Mouse (Mus musculus) embryo, embryonic 10 days (tissue): Measurements from ENCODE around the gene Nme8.

Source experiments
- DNase-seq: peaks from one replicate; pipeline ENCODE4 v3.0.0-alpha.2; 2015; ENCODE audit warnings: low spot score

Nme8 gene

DNA sequence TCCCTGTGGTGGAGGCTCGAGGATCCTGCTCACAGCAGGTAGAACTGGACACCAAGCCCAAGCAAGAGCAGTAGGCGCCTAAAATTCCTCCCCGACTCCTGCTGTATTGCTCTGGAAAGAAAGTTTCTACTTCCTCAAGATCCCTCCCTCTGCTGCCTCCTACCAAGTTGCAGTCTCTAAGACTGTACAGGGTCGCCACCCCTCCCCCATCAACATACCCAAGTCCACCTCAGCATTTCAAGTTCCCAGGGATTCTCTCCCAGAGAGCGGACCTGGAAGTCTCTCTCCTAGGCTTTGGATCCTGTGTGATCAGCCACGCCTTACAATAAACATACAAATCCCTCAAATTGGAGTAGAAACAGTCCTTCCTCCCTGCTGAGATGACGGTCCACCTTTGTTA lies at the start of gene Nme8:
TSS of gene Nme8 (minus strand) at position 5 of the 400 bp plus-strand sequence.
- no peak for DNase-seq

DNA sequence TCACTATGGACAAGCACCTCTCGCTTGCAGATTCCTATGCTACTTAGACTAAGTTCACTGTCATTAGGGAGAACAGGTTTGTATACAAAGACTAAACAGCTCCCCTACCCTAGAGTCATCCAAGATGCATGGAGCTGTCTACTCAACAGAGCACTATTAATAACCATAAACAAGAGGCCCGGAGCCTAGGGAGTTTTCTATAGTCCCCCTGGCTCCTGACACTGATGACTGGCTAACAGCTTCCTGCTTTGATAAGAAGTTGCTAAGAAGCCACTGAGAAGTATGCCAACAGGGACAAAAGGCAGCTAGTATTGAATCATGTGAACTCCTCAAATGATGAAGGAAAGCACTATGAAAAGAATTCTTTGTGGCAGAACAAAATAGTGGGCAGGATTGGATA lies 48.1 kb upstream of the Nme8 start:
- no peak for DNase-seq

DNA sequence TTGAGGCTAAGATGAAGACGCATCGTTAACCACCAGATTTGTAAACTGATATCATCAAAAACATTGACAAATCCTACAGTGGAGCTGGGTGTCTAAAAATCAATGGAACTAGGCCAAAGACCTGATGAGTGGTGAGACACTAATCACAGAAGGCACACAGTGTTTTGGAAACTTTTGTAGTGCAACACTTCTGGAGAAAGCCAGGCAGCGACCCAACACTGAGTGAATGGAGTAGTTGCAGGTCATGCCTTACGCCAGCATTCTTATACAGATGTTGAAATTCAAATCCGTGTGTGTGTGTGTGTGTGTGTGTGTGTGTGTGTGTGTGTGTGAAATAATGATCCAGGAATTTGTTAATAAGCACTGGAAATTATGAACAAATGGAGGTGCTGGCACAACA lies 46.9 kb upstream of the Nme8 start:
- DNase-seq: no peak

DNA sequence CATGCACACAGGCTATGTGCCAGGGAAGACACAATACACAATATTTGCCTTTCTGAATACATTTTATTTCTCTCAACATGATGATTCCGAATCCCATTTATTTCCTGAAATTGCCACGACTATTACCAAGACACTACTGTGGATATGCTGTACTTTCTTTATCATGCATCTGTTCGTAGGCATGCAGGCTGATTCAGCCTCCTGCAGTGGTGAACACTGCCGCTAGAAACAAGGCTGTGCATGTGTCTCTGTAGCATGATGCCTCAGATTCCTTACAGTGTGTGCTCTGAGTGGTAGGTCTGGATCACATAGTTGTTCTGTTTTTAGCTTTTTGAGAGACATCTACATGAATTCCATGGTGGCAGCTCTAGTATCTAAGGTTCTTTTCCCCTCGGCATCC lies 37.0 kb upstream of the Nme8 start:
- DNase-seq: no peak

DNA sequence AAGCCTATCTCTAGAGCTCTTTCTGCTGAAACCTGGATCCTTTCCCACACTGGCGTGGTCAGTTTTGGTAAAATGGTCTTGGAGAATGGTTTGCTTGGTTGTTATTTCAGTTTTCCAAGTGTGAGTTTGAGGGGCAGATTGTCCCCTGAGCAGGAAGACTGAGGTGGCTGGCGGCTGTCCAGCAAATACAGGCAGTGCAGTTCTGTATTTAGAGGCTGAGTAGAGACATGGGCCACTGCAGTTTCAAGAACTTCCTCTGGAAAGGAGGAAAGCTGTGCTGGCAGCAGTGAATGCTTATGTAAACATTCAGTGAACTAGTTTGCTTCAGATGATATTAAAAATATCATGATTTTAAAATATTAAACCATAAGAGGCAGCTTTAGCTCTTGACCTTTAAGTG lies 33.2 kb upstream of the Nme8 start:
- DNase-seq: no peak

DNA sequence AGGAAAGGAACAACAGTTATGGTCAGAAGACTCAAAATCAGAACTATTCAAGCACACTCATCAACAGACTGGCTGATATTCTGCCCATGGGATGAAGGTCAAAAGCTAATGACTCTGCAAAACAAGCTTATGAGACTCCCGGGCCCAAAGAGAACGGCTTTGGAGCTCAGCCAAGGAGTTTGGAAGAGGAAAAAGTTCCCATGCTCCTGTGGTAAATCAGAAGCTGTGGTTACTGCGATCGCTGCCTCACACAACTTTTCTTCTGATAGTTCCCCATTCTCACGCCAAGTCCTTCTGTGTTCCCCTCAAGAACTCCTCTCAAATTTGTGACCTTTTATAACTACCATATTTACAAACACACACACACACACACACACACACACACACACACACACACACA lies 21.4 kb upstream of the Nme8 start:
- DNase-seq: no peak

DNA sequence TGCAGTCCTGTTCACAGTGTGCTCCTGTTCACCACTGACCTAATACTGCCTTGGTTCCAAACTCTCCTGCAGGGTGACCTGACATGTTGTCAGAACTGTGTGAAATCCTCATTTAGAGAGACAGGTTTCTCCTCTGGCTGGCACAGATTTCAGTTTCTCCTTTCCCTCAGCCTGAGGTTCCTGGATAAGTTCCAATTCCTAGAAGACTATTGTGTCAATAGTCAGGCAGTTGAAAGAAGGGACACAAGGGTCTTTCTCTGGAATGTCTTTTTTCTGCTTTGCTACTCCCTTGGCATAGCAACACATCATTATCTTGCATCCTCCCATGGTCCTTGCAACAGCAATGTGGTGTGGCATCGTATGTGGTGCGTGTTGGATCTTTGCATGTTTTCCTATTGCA lies 19.6 kb upstream of the Nme8 start:
- DNase-seq: no peak

DNA sequence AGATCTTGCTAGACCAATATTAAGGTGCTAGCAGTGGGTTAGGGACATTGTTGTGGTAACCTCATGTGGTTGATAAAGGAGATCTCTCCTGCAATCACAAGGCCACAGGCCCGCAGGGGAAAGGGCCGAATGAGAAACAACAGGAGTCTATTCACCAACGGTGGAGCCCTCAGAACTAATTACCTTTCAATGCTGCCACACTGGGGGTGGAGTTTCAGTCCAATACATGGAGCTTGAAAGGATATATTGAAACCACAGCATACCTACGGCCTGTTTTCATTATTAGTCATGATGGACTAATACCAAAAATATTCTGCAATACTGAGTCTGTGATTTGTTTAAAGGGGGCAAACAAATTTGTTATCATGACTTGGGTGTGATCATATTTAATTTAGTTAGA lies 6.2 kb upstream of the Nme8 start:
- DNase-seq: no peak

DNA sequence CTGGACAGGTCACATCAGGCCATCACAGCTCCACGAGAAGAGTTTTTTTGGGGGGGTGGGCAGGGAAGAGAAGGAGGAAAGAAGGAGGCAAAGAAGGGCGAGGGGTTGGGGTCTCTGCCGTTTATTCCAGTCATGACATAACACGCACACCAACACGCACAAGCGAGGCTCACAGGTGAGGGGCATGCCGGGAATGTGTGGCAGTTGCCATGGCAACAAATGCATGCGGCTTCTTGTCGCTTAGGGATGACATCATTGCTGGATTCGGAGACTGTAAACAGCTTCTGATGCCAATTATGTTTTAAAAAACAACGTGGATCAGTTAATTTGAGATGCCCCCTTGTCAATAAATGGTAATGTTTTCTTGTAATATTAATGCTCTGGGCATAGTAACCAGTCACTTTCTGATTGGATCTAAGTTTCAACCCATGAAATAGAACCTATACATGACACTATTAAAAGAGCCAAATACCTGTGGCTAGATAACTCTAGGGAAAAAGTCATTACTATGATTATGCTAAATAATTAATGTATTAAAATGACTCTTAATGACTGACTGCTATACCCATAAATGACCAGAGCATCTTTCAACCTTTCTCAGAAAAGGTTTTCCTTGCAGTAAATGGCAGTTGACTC lies 4.0 kb upstream of the Nme8 start:
- DNase-seq: peak; percentile 10

DNA sequence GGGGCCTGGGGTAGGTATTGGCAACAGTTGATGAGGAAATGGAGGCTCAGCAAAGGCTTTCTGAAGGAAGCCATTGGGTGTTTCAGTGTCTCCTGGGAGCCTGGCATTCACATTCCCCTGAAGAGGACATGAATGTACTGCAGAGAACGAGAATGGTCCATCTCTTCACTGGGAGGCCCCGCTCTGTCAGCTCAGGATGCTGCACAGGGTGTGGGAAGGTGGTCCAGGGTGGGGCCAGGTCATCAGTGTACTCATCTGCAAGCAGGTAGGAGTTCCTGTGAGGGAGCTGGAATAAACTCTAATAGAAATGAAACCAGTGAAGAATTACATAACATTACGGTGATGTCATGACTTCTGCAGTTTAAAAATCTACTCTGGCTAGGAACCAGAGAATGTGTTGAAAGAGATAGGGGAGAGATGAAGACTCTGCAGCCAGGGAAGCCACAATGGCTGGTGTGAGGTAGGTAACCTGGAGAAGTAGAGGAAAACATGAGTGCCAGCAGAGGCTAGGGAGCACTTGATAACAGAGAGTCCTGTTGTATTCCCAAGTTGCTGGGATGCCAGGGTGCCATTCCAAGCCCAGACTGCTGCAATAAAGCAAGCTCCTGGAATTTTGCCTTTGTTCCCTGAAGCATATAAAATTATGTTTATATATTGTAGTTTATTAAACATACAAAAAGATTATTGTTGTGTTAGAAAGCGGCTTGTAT lies 3.3 kb upstream of the Nme8 start:
- no peak for DNase-seq

DNA sequence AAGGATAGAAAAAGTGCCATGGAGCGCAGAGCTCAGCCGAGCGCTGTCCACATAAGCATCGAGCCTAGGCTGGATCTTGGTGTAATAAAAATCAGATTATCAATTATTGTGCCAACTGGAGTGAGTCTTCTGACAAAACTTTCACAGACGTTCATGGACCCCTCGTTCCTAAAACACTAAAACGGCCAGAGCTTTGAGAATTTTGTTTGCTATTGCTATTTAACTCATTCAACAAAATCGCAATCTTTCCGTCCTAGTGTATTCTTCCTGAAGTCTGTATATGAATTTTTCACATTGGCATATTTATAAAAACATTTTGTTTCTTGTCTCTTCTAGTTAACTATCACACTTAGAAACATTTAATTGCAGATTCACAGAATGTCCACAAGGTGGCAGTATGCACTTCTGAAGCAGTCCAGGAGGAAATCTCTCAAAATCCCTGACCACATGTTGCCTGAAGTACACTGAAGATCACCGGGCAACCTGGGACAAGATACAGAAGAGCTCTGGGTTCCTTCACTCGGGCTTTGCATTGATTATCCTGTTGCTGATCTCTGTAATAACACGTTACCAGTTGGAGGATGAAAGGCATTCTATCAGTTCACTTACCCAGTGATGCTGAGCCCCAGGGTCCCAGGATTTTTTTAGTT lies 1.1 kb upstream of the Nme8 start:
- peak; percentile 88 for DNase-seq

DNA sequence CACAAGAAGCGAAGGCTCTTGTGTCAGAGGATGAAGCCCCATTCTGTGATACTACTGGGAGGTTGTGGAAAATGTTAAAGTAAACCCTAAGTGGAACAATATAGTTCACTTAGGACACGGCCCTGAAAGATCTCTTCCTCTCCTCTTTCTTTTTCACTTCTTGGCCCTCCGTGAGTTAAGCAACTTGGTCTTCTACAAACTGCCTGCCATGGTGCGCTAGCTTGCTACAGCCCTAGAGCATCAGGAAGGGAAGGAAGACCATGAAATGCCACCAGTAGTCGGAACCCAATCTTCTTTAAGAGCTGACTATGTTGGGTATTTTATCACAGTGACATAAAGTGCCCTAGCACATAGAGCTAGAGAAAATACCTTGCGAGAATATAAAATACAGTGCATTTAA lies 7.2 kb downstream of the Nme8 start:
- DNase-seq: no peak

DNA sequence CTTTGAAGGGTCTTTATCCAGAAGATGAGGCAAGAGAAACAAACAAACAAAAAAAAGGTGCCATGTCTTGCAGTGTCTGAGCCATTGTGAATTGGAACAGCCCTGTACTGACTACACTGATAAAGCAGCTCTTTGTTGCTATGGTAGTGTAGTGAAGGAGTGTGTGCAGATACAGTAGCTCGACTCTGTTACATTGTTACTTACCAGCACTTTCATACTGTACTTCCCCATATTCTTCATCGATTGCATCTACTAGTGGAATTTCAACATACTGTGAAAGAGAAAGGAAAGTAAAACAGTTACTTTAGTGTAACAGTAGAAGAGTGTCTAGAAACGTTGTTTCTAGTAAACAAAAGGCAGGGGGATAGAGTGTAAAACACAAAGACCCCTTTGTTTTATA lies 7.6 kb downstream of the Nme8 start:
- DNase-seq: no peak

DNA sequence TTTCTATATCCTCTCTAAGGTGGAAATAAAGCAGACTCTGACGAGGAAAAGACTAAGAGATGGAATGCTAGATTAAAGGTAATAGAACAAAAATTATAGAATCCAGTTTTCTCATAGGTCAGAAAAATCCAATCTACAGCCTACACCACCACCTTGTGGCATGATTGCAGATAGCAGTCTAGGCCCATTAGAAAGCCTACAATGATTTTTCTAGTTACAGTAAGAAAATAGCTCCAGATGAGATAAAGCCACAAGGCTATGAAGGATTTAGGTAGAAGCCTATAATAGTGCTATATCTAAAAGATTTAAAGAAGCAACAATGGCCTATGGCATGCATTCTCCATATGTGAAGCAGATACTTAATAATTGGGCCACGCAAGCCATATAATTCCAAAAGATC lies 13.6 kb downstream of the Nme8 start:
- peak; percentile 51 for DNase-seq

DNA sequence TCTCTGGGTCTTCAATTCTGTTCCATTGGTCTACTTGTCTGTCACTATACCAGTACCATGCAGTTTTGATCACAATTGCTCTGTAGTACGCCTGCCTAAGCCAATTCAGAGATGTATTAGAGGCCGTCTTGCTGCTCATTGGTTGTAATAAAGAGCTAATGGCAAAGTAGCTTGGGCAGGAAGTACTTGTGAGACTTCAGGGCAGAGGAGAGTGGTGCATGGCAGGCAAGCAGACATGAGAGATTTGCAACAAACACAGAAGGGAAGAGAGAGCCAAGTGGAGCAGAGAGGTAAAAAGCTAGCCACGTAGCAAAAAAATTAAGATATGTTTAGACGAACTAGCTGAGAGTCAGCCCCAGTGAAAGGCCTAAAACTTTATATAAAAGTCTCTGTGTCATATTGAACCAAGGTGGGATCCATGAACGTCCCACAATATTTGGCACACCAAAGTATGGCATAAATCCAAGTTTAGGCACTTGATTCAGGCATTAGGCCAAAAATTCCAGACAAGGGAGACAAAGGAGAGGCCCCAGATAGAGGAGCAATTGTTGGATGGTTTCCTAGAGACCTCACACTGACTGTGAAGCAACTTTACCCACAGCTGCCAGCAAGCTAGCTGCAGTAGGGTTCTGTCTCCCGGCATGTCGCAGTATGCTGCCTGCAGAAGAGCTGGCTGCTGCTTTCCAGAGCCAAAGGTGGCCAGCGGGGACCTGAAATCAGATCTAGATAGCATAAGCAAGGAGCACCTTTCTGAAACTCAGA lies 14.5 kb downstream of the Nme8 start:
- DNase-seq: no peak

DNA sequence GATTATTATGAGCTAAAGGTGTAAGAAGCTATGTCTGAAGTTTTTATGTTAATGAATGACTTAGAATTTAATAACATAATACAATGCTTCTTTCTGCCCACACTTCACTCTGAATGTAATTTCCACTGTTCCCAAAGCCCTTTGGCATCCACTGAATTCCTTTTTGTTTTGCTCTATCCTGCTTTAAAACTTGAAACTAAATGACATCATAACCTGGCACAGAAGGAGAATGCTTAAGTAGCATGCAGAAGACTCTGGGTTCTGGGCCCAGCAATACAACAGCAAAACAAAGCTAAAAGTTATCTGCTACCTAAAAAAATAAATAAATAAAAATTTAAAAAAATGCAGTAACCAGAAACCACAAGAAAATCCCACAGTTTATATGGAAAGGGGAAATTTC lies 23.0 kb downstream of the Nme8 start:
- DNase-seq: no peak

DNA sequence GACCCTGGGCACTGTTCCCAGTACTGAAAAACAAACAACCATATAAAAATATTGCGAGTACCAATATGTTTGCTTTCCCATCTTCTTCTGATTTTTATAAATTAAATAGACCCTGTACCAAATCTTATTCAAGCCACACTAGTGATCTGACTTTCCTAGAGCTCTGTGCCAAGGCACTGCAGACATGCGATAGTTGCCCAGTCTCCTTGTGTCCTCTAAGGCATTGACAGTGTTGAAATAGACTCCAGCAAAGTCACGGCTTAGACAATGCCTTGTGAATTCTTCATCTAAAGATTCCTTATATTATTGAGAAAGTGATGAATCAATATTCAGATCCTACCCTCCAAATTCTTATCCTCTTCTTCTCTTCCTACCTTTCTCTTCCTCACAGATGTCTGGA lies 23.6 kb downstream of the Nme8 start:
- no peak for DNase-seq

DNA sequence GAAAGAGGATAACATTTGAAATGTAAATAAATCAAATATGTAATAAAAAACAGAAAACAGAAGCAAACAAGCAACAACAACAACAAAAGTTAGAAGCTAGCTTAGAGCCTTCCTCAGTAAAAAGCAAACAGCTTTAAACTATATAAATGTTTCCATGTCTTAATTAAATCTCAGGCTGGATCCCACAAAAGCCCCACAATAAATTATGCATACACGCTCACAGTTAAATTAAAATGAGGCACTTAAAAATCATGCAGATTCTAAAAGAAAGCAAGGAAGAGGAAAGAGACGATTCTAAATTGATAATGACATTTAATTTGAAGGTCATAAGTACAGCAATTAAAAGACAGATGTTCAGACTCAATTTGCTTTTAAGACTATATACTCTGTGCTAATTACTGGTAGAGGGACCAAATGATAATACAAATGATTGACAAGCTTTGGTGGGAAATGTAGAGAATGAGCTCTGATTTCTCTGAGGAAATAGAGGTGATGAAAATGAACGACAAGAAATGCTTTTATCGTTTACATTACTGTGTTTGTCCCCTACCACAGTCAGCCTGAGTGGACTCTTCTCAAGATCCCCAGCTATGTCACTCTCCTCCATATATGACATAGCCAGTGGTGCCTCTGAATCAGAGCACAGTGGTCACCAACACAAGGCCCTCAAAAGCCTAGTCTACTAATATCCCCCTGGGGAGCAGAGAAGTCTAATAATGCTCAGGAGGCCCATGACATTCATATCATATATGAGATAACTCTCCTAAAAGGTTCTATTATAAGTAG lies 29.0 kb downstream of the Nme8 start:
- no peak for DNase-seq

DNA sequence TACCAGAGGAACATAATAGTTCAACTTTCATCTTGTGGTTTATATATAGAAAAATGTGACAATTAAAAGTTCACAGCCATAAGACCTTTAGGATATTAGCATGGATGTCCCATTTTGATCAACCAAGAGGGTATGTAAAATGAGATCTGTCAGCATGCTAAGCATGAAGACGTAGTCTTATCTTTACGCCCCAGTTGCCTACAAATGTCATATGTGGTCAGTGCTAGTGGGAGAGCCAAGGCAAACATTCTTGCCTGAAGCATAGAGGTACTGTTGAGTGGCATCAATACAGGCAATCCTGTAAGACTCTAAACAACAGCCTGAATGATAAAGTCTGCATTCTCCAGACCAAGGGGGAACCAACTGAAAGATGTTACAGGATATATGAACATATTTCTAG lies 45.2 kb downstream of the Nme8 start:
- no peak for DNase-seq

DNA sequence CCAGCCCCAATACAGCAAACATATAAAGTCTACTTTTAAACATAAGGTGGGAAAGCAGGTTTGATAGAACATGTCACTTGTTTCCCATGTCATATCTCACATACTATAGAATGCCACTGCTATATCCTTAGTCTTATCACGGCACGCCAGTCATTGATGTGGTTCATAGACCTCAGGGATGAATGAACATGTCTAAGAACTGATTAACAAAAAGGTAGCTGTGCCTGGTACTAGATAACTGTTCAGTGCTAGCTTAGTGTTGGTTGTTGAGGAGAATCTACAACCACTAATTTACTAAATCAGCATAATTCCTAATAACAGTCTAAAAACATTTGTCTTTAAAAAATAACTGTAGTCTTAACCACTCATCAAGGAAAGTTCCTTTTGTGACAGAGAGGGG lies 47.8 kb downstream of the Nme8 start:
- no peak for DNase-seq

DNA sequence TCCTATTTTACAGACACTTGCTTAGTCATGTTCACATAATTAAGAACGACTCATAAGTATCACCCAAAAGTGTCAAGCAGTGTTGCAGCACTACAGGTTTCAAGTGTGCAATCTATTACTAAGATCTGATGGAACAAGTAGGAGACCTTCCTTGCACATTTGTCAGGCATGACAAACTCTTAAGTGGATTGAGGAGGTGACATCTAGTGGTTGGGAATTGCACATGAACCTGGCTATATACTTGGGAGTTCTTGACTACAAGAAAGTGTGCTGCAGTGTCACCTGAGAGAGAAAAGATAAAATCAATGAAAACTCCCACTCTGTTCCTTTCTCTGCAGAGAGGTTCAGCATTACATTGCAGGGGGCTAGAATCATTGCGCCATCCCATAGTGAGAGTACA lies 53.4 kb downstream of the Nme8 start:
- peak; percentile 18 for DNase-seq

DNA sequence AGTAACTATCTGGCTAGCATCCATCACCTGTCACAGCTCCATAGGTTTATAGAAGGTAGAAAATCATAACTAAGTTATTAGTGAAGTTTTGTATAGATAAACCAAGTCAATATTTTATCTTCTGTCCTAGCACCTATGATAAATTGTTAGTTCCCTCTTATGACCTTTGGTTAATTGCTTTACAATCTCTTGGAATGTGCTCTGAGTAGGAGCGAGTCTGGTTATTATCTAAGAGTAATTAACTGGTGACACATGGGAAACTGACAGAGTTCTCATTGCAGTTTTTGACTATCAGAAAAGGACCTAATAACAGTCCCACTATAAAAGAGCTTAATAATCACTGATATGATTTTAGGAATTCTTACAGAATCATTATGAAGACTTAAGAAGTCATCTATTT lies 54.1 kb downstream of the Nme8 start:
- DNase-seq: no peak
